Mouse (Mus musculus): ENCODE data around the gene St8sia4. TPM values are rescaled to one million over a fixed set of nuclear protein-coding genes. Genes with fewer than 3 reads are reported as not detected.

The St8sia4 gene
- polyA plus RNA-seq, 1 experiment from 2014 or later = 1.6 TPM

- peak overlapping the region; percentile 57 for H3K4me3 ChIP-seq (replicated peaks; ENCODE audit: low read depth, low read length)
- TF ChIP-seq CTCF (IDR thresholded peaks at IDR 0.05; ENCODE audit: low read depth) = no peak
- no peaks in the 10 kb centered on the region for H3K36me3 ChIP-seq (ENCODE audit: insufficient read depth, low read length)
- no peak overlapping the region for H3K27ac ChIP-seq
- H3K27me3 ChIP-seq (ENCODE audit: insufficient read depth, low read length) = peaks cover 7% of the 10 kb centered on the region
- ATAC-seq (replicated peaks; ENCODE audit: low FRiP score, low read depth) (no peak), DNase-seq (ENCODE audit: low spot score) (peak; percentile 71)
- 0 out of 2 replicates have a peak overlapping the region, but pooled peaks have one; percentile 31 for H3K9ac ChIP-seq (ENCODE audit: low read depth, low read length)
- no peaks in the 10 kb centered on the region for H3K9me3 ChIP-seq (replicated peaks; ENCODE audit: low read length)
- WGBS = under 1% methylated on average over 17 of the region's 17 CpGs
- H3K4me2 ChIP-seq (ENCODE audit: low read length) = peak overlapping the region; percentile 96
- H3K4me1 ChIP-seq (replicated peaks; ENCODE audit: insufficient read depth, low read length) = peaks cover 12% of the 10 kb centered on the region; the same call in 1 of the 2 replicates
Observed at GRCm38 (mm10) chr1:95665951-95666484, 1.4 kb downstream of the St8sia4 start.

GRCm38 (mm10) chr1:95664969-95665702 is 2.2 kb downstream of the St8sia4 start:
- WGBS = 13% methylated on average over 22 of the region's 22 CpGs
- DNase-seq (ENCODE audit: low spot score) = no peak
- ATAC-seq (replicated peaks; ENCODE audit: low FRiP score, low read depth) = no peak
- Histone ChIP-seq H3K4me3 (replicated peaks; ENCODE audit: low read depth, low read length) (peak overlapping the region; percentile 57), H3K36me3 (ENCODE audit: insufficient read depth, low read length) (no peaks in the 10 kb centered on the region), H3K27ac (no peak overlapping the region), H3K9ac (ENCODE audit: low read depth, low read length) (no peak overlapping the region), H3K4me2 (ENCODE audit: low read length) (peak overlapping the region; percentile 96), H3K9me3 (replicated peaks; ENCODE audit: low read length) (no peaks in the 10 kb centered on the region), H3K4me1 (replicated peaks; ENCODE audit: insufficient read depth, low read length) (peaks cover 12% of the 10 kb centered on the region; the same call in 1 of the 2 replicates), H3K27me3 (ENCODE audit: insufficient read depth, low read length) (peaks cover 7% of the 10 kb centered on the region)
- no peak for TF ChIP-seq CTCF (IDR thresholded peaks at IDR 0.05; ENCODE audit: low read depth)

GRCm38 (mm10) chr1:95664321-95664825 is 3.0 kb downstream of the St8sia4 start:
- Histone ChIP-seq H3K9ac (ENCODE audit: low read depth, low read length) (no peak overlapping the region), H3K4me2 (ENCODE audit: low read length) (no peak overlapping the region; the same call in 1 of the 2 replicates), H3K27me3 (ENCODE audit: insufficient read depth, low read length) (peaks cover 7% of the 10 kb centered on the region), H3K27ac (no peak overlapping the region), H3K36me3 (ENCODE audit: insufficient read depth, low read length) (no peaks in the 10 kb centered on the region), H3K9me3 (replicated peaks; ENCODE audit: low read length) (no peaks in the 10 kb centered on the region), H3K4me1 (replicated peaks; ENCODE audit: insufficient read depth, low read length) (peaks cover 12% of the 10 kb centered on the region; the same call in 1 of the 2 replicates), H3K4me3 (replicated peaks; ENCODE audit: low read depth, low read length) (no peak overlapping the region)
- TF ChIP-seq CTCF (IDR thresholded peaks at IDR 0.05; ENCODE audit: low read depth) = no peak
- 30% methylated on average over 4 of the region's 4 CpGs for WGBS
- no peak for DNase-seq (ENCODE audit: low spot score)
- ATAC-seq (replicated peaks; ENCODE audit: low FRiP score, low read depth) = no peak; the same call in 1 of the 2 replicates

- H3K4me2 ChIP-seq (ENCODE audit: low read length) = no peak overlapping the region
- H3K27me3 ChIP-seq (ENCODE audit: insufficient read depth, low read length) = no peaks in the 10 kb centered on the region
- H3K4me1 ChIP-seq (replicated peaks; ENCODE audit: insufficient read depth, low read length) = no peaks in the 10 kb centered on the region
- H3K36me3 ChIP-seq (ENCODE audit: insufficient read depth, low read length) = no peaks in the 10 kb centered on the region
- H3K4me3 ChIP-seq (replicated peaks; ENCODE audit: low read depth, low read length) = no peak overlapping the region
- ATAC-seq (replicated peaks; ENCODE audit: low FRiP score, low read depth) = no peak
- WGBS = 69% methylated on average over 5 of the region's 5 CpGs
- H3K27ac ChIP-seq = no peak overlapping the region
- no peak overlapping the region for H3K9ac ChIP-seq (ENCODE audit: low read depth, low read length)
- TF ChIP-seq CTCF (IDR thresholded peaks at IDR 0.05; ENCODE audit: low read depth) = no peak
- no peak for DNase-seq (ENCODE audit: low spot score)
- no peaks in the 10 kb centered on the region for H3K9me3 ChIP-seq (replicated peaks; ENCODE audit: low read length)
Observed at GRCm38 (mm10) chr1:95657051-95657668, 10.2 kb downstream of the St8sia4 start.

GRCm38 (mm10) chr1:95655564-95655963 is 11.8 kb downstream of the St8sia4 start:
- no peaks in the 10 kb centered on the region for H3K36me3 ChIP-seq (ENCODE audit: insufficient read depth, low read length)
- no peaks in the 10 kb centered on the region for H3K9me3 ChIP-seq (replicated peaks; ENCODE audit: low read length)
- H3K27me3 ChIP-seq (ENCODE audit: insufficient read depth, low read length) = no peaks in the 10 kb centered on the region
- ATAC-seq (replicated peaks; ENCODE audit: low FRiP score, low read depth) (no peak), DNase-seq (ENCODE audit: low spot score) (no peak)
- H3K4me3 ChIP-seq (replicated peaks; ENCODE audit: low read depth, low read length) = no peak overlapping the region
- WGBS = 86% methylated on average over 9 of the region's 9 CpGs
- H3K27ac ChIP-seq = no peak overlapping the region
- TF ChIP-seq CTCF (IDR thresholded peaks at IDR 0.05; ENCODE audit: low read depth) = no peak
- H3K9ac ChIP-seq (ENCODE audit: low read depth, low read length) = no peak overlapping the region
- H3K4me1 ChIP-seq (replicated peaks; ENCODE audit: insufficient read depth, low read length) = no peaks in the 10 kb centered on the region
- no peak overlapping the region for H3K4me2 ChIP-seq (ENCODE audit: low read length)

GRCm38 (mm10) chr1:95653445-95653844 is 13.9 kb downstream of the St8sia4 start:
- no peak overlapping the region for H3K27ac ChIP-seq
- H3K36me3 ChIP-seq (ENCODE audit: insufficient read depth, low read length) = no peaks in the 10 kb centered on the region
- no peaks in the 10 kb centered on the region for H3K4me1 ChIP-seq (replicated peaks; ENCODE audit: insufficient read depth, low read length)
- no peak for TF ChIP-seq CTCF (IDR thresholded peaks at IDR 0.05; ENCODE audit: low read depth)
- H3K9me3 ChIP-seq (replicated peaks; ENCODE audit: low read length) = no peaks in the 10 kb centered on the region
- ATAC-seq (replicated peaks; ENCODE audit: low FRiP score, low read depth) (no peak), DNase-seq (ENCODE audit: low spot score) (no peak)
- no peak overlapping the region for H3K4me2 ChIP-seq (ENCODE audit: low read length)
- H3K27me3 ChIP-seq (ENCODE audit: insufficient read depth, low read length) = no peaks in the 10 kb centered on the region
- WGBS = 90% methylated on average over 8 of the region's 8 CpGs
- no peak overlapping the region for H3K4me3 ChIP-seq (replicated peaks; ENCODE audit: low read depth, low read length)
- no peak overlapping the region for H3K9ac ChIP-seq (ENCODE audit: low read depth, low read length)

Data from kidney, postnatal 0 days (tissue).